Mouse (Mus musculus): ENCODE data around the gene Camta1.

Camta1 gene

GRCm38 (mm10) chr4:151684596-151684995 lies 177.1 kb downstream of the Camta1 start:
- no peak for DNase-seq (ENCODE audit: extremely low spot score)

GRCm38 (mm10) chr4:151682831-151683488 lies 178.7 kb downstream of the Camta1 start:
- no peak for DNase-seq (ENCODE audit: extremely low spot score)

GRCm38 (mm10) chr4:151672452-151672851 lies 189.2 kb downstream of the Camta1 start:
- no peak for DNase-seq (ENCODE audit: extremely low spot score)

GRCm38 (mm10) chr4:151666411-151666901 lies 195.2 kb downstream of the Camta1 start:
- DNase-seq (ENCODE audit: extremely low spot score): no peak

- no peak for DNase-seq (ENCODE audit: extremely low spot score)
Measured at GRCm38 (mm10) chr4:151661486-151661885, 200.2 kb downstream of the Camta1 start.

GRCm38 (mm10) chr4:151656427-151656826 lies 205.2 kb downstream of the Camta1 start:
- no peak for DNase-seq (ENCODE audit: extremely low spot score)

- no peak for DNase-seq (ENCODE audit: extremely low spot score)
Measured at GRCm38 (mm10) chr4:151655637-151656385, 205.9 kb downstream of the Camta1 start.

- DNase-seq (ENCODE audit: extremely low spot score): no peak
Measured at GRCm38 (mm10) chr4:151655227-151655626, 206.4 kb downstream of the Camta1 start.

GRCm38 (mm10) chr4:151642418-151642817 lies 219.3 kb downstream of the Camta1 start:
- DNase-seq (ENCODE audit: extremely low spot score): no peak

- no peak for DNase-seq (ENCODE audit: extremely low spot score)
Measured at GRCm38 (mm10) chr4:151640971-151641370, 220.7 kb downstream of the Camta1 start.

- no peak for DNase-seq (ENCODE audit: extremely low spot score)
Measured at GRCm38 (mm10) chr4:151638941-151639340, 222.7 kb downstream of the Camta1 start.

- no peak for DNase-seq (ENCODE audit: extremely low spot score)
Measured at GRCm38 (mm10) chr4:151637348-151637747, 224.3 kb downstream of the Camta1 start.

- no peak for DNase-seq (ENCODE audit: extremely low spot score)
Measured at GRCm38 (mm10) chr4:151634771-151635170, 226.9 kb downstream of the Camta1 start.

GRCm38 (mm10) chr4:151633795-151634194 lies 227.9 kb downstream of the Camta1 start:
- no peak for DNase-seq (ENCODE audit: extremely low spot score)

GRCm38 (mm10) chr4:151632321-151632720 lies 229.4 kb downstream of the Camta1 start:
- DNase-seq (ENCODE audit: extremely low spot score): no peak

- no peak for DNase-seq (ENCODE audit: extremely low spot score)
Measured at GRCm38 (mm10) chr4:151630664-151631063, 231.0 kb downstream of the Camta1 start.

GRCm38 (mm10) chr4:151630231-151630630 lies 231.4 kb downstream of the Camta1 start:
- no peak for DNase-seq (ENCODE audit: extremely low spot score)

- no peak for DNase-seq (ENCODE audit: extremely low spot score)
Measured at GRCm38 (mm10) chr4:151619541-151620016, 242.1 kb downstream of the Camta1 start.

- DNase-seq (ENCODE audit: extremely low spot score): peak; percentile 25
Measured at GRCm38 (mm10) chr4:151618420-151619310, 243.0 kb downstream of the Camta1 start.

GRCm38 (mm10) chr4:151611621-151612020 lies 250.1 kb downstream of the Camta1 start:
- no peak for DNase-seq (ENCODE audit: extremely low spot score)

GRCm38 (mm10) chr4:151610266-151610665 lies 251.4 kb downstream of the Camta1 start:
- peak; percentile 64 for DNase-seq (ENCODE audit: extremely low spot score)

- DNase-seq (ENCODE audit: extremely low spot score): peak; percentile 69
Measured at GRCm38 (mm10) chr4:151604907-151605306, 256.8 kb downstream of the Camta1 start.

Data from embryo, embryonic 9.5 days (tissue).